Mouse (Mus musculus): ENCODE results near the gene Lzic.
A peak's percentile ranks its signal among the peaks of the same experiment; 100 is the strongest.
"Not testable (repeated sequence)": the region's sequence is repeated elsewhere in the genome, so short reads cannot be mapped to it uniquely, and the experiment has no call there.

Gene Lzic

DNA sequence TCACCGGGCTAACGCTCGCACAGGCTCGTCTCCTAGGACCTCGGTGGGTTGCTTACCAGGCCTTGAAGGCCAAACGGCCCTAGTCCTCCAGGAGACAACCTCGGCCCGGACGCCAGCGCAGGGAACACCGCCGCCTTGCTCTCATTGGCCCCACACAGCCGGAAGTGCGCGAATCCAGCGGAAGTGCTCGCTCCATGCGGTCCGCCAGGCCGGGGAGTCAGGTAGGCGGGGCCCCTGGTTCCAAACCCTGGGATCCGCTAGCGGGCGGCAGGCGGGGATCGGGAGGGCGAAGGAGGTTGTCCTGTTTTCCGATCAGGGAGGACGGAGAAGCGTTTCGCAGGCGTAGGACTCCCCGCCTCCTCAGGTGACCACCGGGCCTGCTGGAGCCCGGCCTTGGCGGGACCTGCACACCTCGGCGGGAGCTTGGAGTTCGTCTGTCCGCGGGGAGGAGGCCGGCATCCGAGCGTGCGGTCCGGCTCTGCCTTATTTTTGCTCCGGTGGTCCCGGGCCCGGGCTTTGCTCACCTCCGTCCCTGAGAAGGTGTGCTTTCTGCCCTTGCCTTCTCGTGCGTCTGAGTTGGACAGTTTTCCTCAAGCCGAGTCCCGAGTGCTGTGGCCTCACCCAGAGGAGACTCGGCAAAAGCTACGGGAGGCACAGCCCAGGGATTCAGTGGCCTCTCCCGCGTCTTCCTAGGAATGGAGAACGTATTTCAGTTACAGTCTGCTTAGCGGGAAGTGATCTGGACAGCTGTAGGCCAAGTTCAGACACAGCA is at the start of gene Lzic, which contains the start of gene Nmnat1:
Lzic (plus strand) TSS at position 177 of the 772 bp plus-strand sequence.
Nmnat1 (minus strand) TSS at position 150 of the 772 bp plus-strand sequence.
- DNase-seq (ENCODE audit: inconsistent age in 2 of 2, low spot score in 1 of 2), result peak; percentile 95 to 98

DNA sequence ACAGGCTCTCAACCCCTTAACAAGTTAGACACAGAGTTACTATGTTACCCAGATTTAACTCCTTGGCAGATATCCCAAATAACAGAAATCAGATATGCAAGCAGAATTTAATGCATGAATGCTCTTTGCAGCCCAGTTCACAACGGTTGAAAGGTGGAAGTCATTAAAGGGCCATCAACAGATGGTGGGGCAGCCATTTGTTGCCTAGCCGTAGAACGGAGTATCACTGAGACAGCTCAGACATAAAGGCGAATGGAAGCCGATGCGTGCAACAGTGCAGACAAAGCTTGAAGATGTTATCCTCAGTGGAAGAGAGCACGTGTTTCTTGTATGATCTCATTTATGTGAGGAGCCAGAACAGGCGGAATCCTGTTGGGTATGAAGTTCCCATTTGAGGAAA is 44.5 kb upstream of the Lzic start:
- no peak for DNase-seq (ENCODE audit: inconsistent age in 2 of 2, low spot score in 1 of 2)

- DNase-seq (ENCODE audit: inconsistent age in 2 of 2, low spot score in 1 of 2), result peak in 1 of 2 experiments; percentile 19
Observed at GRCm38 (mm10) chr4:149442436-149442835, 42.6 kb upstream of the Lzic start.

- no peak for DNase-seq (ENCODE audit: inconsistent age in 2 of 2, low spot score in 1 of 2)
Observed at GRCm38 (mm10) chr4:149444465-149444864, 40.6 kb upstream of the Lzic start.

GRCm38 (mm10) chr4:149444964-149445701 is 39.9 kb upstream of the Lzic start:
- DNase-seq (ENCODE audit: inconsistent age in 2 of 2, low spot score in 1 of 2), result peak; percentile 92 to 96

DNA sequence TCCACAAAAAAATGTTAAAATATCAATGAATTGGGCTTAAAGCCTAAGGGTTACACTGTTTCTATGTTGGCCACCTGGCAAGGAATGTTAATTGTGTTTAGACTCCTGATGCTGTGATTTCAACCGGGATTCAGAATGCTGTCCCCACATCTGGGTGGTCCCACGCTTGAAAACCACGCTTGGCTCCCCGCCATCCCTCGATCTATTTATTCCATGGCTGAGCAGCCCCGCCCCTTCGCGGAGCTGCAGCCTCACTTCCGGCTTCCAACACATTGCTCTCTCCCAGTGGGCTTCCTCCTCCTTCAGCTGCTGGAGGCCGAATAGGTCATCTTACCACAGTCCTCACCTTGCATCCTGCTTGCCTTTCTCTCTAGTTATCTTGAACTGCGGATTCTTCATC is 39.2 kb upstream of the Lzic start:
- DNase-seq (ENCODE audit: inconsistent age in 2 of 2, low spot score in 1 of 2), result peak; percentile 36 to 65

DNA sequence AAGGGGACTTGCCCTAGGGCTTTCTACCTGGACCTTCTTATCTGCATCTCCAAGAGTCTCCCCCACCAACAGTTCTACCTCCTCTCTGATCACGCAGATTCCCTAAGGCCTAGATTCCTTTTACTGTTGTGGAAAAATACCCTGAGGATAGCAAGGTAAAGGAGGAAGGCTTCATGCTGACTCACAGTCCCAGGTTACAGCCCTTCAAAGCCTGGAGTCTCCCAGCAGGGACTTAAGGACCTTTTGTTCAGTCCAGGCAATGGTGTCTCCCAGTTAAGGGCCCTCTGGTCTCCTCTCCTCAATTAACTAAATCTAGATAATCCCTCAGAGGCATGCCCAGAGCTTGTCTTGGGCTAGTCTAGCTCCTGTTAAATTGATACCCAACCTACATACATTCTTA is 38.7 kb upstream of the Lzic start:
- DNase-seq (ENCODE audit: inconsistent age in 2 of 2, low spot score in 1 of 2), result no peak

- DNase-seq (ENCODE audit: inconsistent age in 2 of 2, low spot score in 1 of 2), result no peak
Observed at GRCm38 (mm10) chr4:149450636-149451035, 34.4 kb upstream of the Lzic start.

GRCm38 (mm10) chr4:149453656-149454055 is 31.4 kb upstream of the Lzic start:
- DNase-seq (ENCODE audit: inconsistent age in 2 of 2, low spot score in 1 of 2), result peak; percentile 43 to 76

DNA sequence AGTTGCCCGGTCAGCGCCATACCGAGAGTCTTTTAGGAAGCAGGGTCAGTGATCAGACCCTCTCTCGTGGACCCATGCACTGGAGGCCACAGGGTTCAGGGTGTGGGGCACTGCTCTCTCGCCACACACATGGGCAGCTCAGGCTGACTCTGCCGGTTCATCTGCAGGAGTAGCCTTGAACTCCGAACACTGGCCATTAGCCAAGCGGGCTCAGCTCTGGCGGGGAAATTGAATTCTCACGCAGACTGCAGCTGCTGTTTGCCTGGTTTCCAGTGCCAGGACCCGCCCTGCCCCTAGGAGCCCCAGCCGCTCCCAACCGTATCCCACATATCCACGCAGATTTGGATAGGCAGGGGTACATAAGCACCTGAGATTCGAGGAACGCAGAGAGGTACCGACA is 30.8 kb upstream of the Lzic start:
- DNase-seq (ENCODE audit: inconsistent age in 2 of 2, low spot score in 1 of 2), result peak; percentile 47 to 80

DNA sequence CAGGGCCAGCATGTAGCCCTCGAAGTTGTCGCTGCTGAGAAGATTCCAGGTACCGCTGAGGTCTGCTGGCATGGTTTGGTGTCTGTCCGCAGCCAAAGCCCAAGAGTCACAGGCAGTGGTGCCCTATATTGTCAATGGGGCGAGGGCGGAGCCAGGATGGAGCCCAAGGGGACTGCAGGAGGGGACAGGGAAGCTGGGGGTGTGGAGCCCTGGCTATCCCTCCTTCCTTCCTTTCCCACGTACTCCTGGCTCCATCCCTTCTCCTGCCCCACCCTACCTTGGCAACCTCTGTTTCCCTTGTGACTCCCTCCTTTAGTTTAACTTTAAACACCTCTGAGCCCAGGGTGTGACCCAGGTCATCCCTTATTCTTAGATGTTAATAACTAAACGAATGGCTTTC is 30.1 kb upstream of the Lzic start, which contains the start of gene Rbp7:
Rbp7 (minus strand) TSS at position 100 of the 400 bp plus-strand sequence.
- DNase-seq (ENCODE audit: inconsistent age in 2 of 2, low spot score in 1 of 2), result no peak

- DNase-seq (ENCODE audit: inconsistent age in 2 of 2, low spot score in 1 of 2), result not testable (repeated sequence)
Observed at GRCm38 (mm10) chr4:149457163-149457562, 27.9 kb upstream of the Lzic start.

DNA sequence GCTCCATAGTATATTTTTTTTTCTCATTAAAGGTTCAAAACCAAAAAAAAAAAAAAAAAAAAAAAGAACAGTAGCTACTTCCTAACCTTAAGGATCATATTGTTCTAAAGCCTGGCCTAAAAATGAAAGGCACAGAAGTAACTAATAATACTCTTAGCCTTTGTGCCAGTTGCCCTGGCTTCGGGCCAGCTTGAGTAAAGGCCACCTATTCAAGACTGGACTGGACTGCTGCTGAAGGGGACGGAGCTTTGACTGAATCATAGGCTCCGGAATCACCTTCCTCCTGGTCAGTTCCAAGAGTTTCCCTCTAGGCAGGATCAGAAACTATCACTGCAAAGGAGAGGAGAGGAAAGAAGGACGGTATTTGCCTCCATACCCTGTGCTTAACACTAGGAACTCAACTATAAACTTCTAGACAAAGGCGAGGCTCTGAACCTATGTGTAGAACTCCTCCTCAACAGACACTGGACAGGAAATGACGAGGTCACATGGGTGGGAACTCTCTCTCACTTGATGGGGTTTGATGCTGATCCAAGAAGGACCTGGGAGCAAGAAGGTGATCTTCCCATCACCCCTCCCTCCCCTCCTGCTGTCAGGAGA is 27.1 kb upstream of the Lzic start:
- DNase-seq (ENCODE audit: inconsistent age in 2 of 2, low spot score in 1 of 2), result peak; percentile 77 to 85

GRCm38 (mm10) chr4:149458526-149458925 is 26.5 kb upstream of the Lzic start:
- peak in 1 of 2 experiments; percentile 57 for DNase-seq (ENCODE audit: inconsistent age in 2 of 2, low spot score in 1 of 2)

DNA sequence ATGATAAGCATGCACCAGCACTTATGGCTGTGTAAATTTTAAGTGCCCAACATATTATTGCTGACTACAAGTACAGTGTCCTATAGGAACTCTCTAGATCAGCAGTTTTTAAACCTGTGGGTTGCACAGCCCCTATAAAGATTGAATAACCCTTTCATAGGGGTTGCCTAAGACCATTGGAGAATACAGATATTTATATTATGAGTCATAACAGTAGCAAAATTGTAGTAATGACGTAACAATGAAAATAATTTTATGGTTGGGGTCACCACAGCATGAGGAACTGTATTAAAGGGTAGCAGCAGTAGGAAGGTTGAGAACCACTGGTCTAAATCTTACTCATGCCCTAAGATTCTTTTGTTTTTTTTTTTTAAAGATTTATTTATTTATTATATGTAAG is 25.6 kb upstream of the Lzic start:
- DNase-seq (ENCODE audit: inconsistent age in 2 of 2, low spot score in 1 of 2), result no peak

DNA sequence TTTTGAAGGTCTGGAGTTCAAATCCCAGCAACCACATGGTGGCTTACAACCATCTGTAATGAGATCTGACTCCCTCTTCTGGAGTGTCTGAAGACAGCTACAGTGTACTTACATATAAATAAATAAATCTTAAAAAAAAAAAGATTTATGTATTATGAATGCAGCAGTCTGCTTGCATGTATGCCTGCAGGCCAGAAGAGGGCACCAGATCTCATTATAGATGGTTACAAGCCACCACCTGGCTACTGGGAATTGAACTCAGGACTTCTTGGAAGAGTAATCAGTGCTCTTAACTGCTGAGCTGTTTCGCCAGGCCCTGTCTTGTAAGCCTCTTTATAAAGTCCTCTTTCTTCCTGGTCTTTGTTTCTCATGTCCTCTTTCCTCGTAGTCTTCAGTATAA is 24.6 kb upstream of the Lzic start:
- DNase-seq (ENCODE audit: inconsistent age in 2 of 2, low spot score in 1 of 2), result not testable (repeated sequence)

GRCm38 (mm10) chr4:149461579-149462304 is 23.3 kb upstream of the Lzic start:
- no peak for DNase-seq (ENCODE audit: inconsistent age in 2 of 2, low spot score in 1 of 2)

GRCm38 (mm10) chr4:149462305-149462971 is 22.6 kb upstream of the Lzic start:
- no peak for DNase-seq (ENCODE audit: inconsistent age in 2 of 2, low spot score in 1 of 2)

DNA sequence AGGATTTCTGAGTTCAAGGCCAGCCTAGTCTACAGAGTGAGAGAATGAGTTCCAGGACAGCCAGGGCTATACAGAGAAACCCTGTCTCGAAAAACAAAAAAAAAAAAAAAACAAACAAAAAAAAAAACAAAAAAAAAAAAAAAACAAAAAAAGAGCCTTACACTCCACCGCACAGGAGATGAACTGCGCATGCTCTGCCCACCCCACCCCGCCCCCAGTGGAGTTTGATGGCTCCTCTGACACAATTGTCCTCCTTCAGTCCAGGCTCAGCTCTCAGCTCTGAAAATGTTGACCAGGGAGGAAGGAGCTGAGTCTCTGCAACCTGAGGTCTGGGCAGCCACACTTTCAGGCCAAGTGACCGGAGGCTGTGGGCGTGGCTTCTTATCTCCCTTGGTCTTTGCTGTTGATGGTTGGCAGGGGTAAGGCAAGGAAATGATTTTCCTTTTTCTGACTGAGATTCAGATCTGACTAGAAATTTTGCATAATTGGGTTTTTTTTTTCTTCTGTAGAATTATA is 21.5 kb upstream of the Lzic start:
- DNase-seq (ENCODE audit: inconsistent age in 2 of 2, low spot score in 1 of 2), result no peak

GRCm38 (mm10) chr4:149469557-149469956 is 15.5 kb upstream of the Lzic start:
- DNase-seq (ENCODE audit: inconsistent age in 2 of 2, low spot score in 1 of 2), result no peak
